Mouse (Mus musculus) C2C12 (cell line): ENCODE measurements at regions not wholly inside any gene's neighbourhood (a gene's known extent, or its start where the extent isn't known, plus 50 kb on each side); places are given as distances from the start of the nearest gene placed in this dataset.

ENCODE experiments used
- H3K27me3 ChIP-seq: one replicate; pipeline ENCODE4 v1.6.1; 2011; ENCODE audit not compliant: control insufficient read depth, insufficient read depth, insufficient read length
- H3K36me3 ChIP-seq: one replicate; pipeline ENCODE4 v1.6.1; 2011; ENCODE audit not compliant: control insufficient read depth, insufficient read depth
- H3K4me3 ChIP-seq: one replicate; pipeline ENCODE4 v1.5.1; 2011; ENCODE audit warnings: mild to moderate bottlenecking, control low read depth; ENCODE audit not compliant: poor library complexity, insufficient read depth, severe bottlenecking
- H3K79me2 ChIP-seq: one replicate; pipeline ENCODE4 v1.6.1; 2011; ENCODE audit not compliant: control insufficient read depth, insufficient read depth
- H3K79me3 ChIP-seq: one replicate; pipeline ENCODE4 v1.6.1; 2011; ENCODE audit warnings: low read depth, control low read depth
- H3ac ChIP-seq: one replicate; pipeline ENCODE3; 2011; ENCODE audit warnings: low read depth; ENCODE audit not compliant: control insufficient read depth, insufficient read length
- CEBPB ChIP-seq: IDR thresholded peaks from one replicate; pipeline ENCODE4 v1.6.1; 2011; ENCODE audit warnings: low read depth, mild to moderate bottlenecking, control low read depth, moderate library complexity
- CTCF ChIP-seq: IDR thresholded peaks from one replicate; pipeline ENCODE4 v1.5.1; 2011; ENCODE audit not compliant: control insufficient read depth, insufficient read depth, insufficient read length
- FOSL1 ChIP-seq: IDR thresholded peaks from one replicate; pipeline ENCODE4 v1.8.0; 2011; ENCODE audit warnings: mild to moderate bottlenecking, low read length; ENCODE audit not compliant: poor library complexity, insufficient read depth, severe bottlenecking
- MAX ChIP-seq: IDR thresholded peaks from one replicate; pipeline ENCODE4 v1.6.1; 2011; ENCODE audit warnings: mild to moderate bottlenecking, control low read depth
- MYOD1 ChIP-seq: IDR thresholded peaks from one replicate; pipeline ENCODE4 v1.6.1; 2011; ENCODE audit warnings: low read depth; ENCODE audit not compliant: control insufficient read depth, insufficient read length
- MYOG ChIP-seq: IDR thresholded peaks from one replicate; pipeline ENCODE4 v1.6.1; 2011; ENCODE audit not compliant: control insufficient read depth, insufficient read length; ENCODE audit errors: extremely low read depth
- USF1 ChIP-seq: IDR thresholded peaks from one replicate; pipeline ENCODE4 v1.6.1; 2011; ENCODE audit warnings: low read depth, mild to moderate bottlenecking, control low read depth, moderate library complexity

DNA sequence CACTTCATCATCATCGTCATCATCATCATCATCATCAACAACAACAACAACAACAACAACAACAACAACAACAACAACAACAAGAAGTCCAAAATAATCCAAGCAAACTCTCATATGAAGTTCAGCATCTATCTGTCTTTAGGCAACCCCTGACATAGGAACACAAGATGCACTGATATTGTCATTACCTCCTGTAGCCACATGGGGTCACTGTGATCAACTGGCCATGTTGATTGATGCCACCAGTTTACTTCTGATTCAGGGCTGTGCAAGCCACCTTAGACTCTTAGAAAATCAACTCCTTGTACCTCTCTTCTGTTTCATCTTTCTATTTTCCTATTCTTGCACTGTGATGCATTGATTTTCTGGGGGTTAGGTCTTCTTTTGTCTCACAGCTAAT lies 115.0 kb downstream of the Gm21750 start:
- Histone ChIP-seq H3K79me2 (no peaks in the 10 kb centered on the region), H3K4me3 (no peak overlapping the region), H3K36me3 (no peaks in the 10 kb centered on the region), H3K79me3 (no peaks in the 10 kb centered on the region), H3ac (no peak overlapping the region), H3K27me3 (peaks cover 3% of the 10 kb centered on the region)
- no peak for TF ChIP-seq FOSL1
- TF ChIP-seq MYOG = no peak
- no peak for TF ChIP-seq USF1
- no peak for TF ChIP-seq MYOD1
- TF ChIP-seq CTCF = no peak
- no peak for TF ChIP-seq MAX
- no peak for TF ChIP-seq CEBPB

DNA sequence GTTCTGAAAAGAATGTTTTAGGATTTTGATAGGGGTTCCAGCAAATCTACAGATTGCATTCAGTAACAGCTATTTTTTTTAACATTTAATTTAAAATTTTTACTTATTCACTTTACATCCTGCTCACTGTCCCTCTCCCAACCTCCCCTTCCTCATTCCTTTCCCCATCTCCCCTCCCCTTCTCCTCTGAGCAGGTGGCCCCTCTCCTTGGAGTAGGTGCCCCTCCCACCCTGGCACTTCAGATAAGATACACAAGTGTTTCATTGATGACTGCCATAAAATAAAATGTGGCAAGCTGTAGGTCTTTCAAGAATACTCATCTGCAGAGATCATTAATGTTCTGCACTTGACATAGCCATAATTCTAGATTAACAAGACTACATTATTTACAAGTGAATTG lies 146.1 kb downstream of the Gm21750 start:
- no peak overlapping the region for H3K4me3 ChIP-seq
- no peaks in the 10 kb centered on the region for H3K79me3 ChIP-seq
- H3ac ChIP-seq = no peak overlapping the region
- H3K27me3 ChIP-seq = no peaks in the 10 kb centered on the region
- no peak for TF ChIP-seq MAX
- no peak for TF ChIP-seq MYOG
- no peak for TF ChIP-seq FOSL1
- TF ChIP-seq CEBPB = no peak
- TF ChIP-seq USF1 = no peak
- TF ChIP-seq MYOD1 = no peak
- no peak for TF ChIP-seq CTCF
- no peaks in the 10 kb centered on the region for H3K36me3 ChIP-seq
- no peaks in the 10 kb centered on the region for H3K79me2 ChIP-seq

DNA sequence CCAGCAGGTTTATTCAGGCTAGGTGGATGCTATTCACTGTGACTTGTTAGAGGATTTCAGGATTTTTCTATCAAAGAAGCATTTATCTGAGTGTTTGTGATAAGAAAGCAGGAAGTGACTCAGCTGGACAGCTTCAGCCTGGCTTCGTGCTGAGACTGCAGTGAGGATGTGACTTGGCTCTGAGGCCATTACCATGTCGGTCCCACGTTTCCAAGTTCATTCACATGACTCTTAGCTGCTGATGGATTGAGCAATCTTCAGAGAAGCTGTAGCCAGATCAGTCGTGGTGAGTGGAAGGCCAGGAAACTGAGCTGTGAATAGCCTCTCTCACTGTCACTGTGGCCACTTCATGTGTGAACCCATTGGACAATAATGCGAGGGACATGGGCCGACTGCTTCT lies 177.9 kb downstream of the Gm21750 start:
- Histone ChIP-seq H3K4me3 (no peak overlapping the region), H3K79me2 (no peaks in the 10 kb centered on the region), H3ac (no peak overlapping the region), H3K36me3 (no peaks in the 10 kb centered on the region), H3K27me3 (no peaks in the 10 kb centered on the region), H3K79me3 (no peaks in the 10 kb centered on the region)
- TF ChIP-seq CTCF = no peak
- no peak for TF ChIP-seq FOSL1
- TF ChIP-seq CEBPB = no peak

DNA sequence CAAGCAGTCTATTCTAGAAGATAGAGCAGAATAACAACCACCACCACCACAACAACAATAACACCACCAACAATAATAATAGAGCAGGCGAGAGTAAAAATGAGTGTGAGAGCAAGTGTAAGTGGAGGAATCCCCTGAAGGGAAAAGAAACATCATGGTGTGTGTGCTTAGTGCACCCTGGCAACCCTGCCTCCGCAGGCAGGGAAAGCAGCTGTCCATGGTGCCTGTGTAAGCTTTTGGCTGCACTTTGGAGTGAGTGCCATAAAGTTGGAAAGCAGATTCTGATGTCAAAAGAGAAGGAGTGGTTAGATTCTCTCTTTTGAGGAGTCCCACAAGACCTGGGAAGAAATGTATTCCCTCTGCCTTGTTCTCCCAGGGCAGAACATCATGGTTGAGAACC lies 200.8 kb downstream of the Gm21750 start:
- TF ChIP-seq USF1 = no peak
- no peak for TF ChIP-seq MYOG
- TF ChIP-seq CTCF = no peak
- TF ChIP-seq MYOD1 = no peak
- TF ChIP-seq MAX = no peak
- Histone ChIP-seq H3K27me3 (no peaks in the 10 kb centered on the region), H3K79me2 (no peaks in the 10 kb centered on the region), H3ac (no peak overlapping the region), H3K79me3 (no peaks in the 10 kb centered on the region), H3K36me3 (no peaks in the 10 kb centered on the region), H3K4me3 (no peak overlapping the region)

DNA sequence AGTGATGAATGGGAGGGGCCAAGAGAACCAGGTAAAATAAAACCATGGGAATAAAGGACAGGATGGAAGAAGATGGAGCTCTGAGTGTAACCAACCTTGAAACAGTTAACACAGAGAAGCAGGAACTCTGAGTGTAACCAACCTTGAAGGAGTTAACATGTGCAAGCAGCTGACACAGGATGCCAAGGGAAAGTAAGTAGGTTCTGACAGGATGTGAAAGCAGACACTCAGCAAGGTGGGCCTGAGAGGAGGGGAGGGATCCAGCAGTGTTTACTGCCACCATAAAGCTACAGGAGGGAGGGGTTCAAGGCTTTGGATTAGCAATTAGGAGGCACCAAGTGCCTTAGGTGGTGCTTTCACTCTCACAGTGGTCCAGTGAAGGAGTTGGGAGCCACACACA lies 213.3 kb downstream of the Gm21750 start:
- H3K79me3 ChIP-seq = no peaks in the 10 kb centered on the region
- H3K79me2 ChIP-seq = no peaks in the 10 kb centered on the region
- H3K27me3 ChIP-seq = no peaks in the 10 kb centered on the region
- TF ChIP-seq MYOG = no peak
- no peak for TF ChIP-seq USF1
- no peak for TF ChIP-seq MAX
- TF ChIP-seq CTCF = no peak
- H3ac ChIP-seq = no peak overlapping the region
- H3K4me3 ChIP-seq = no peak overlapping the region
- H3K36me3 ChIP-seq = no peaks in the 10 kb centered on the region

DNA sequence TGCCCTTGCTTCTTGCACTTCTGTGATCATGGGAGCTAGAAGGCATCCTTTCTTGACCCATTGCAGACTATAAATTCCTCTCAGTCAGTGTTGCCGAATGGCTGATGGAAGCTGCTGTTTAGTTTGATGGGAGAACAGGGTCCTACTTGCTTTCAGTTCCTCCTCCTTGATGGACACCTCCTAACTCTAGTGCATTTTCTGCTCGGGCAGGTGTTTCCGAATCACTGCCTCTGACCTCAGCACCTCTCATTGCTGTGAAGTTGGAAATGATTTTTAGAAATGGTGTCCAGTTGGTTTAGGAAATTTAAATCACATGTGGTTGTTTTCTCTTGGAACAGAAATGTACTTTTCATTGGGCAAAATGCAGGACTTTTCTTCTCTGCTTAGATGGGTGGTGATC lies 214.9 kb downstream of the Gm21750 start:
- Histone ChIP-seq H3K79me2 (no peaks in the 10 kb centered on the region), H3K79me3 (no peaks in the 10 kb centered on the region), H3K36me3 (no peaks in the 10 kb centered on the region), H3ac (no peak overlapping the region), H3K27me3 (no peaks in the 10 kb centered on the region), H3K4me3 (no peak overlapping the region)
- no peak for TF ChIP-seq CEBPB

DNA sequence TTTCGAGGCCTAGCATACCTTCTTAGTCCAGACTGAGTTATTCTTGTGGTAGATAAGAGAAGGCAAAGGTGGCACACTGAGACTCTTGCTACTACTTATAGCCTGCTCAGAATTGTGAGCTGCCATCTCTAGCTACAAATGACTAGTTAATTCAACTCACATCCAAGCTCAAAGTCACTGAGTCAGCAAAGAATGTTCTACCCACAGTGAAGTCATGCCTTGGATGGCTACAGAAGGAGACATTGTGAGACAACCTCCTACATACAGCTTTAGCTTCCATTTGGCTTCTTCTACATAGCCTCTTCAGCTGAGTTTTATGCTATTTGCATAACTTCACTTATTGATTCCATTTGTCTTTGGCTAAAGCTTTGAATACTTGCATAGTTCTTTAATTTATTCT lies 217.2 kb downstream of the Gm21750 start:
- Histone ChIP-seq H3K4me3 (no peak overlapping the region), H3ac (no peak overlapping the region), H3K36me3 (no peaks in the 10 kb centered on the region), H3K79me2 (no peaks in the 10 kb centered on the region), H3K27me3 (no peaks in the 10 kb centered on the region), H3K79me3 (no peaks in the 10 kb centered on the region)
- TF ChIP-seq MAX (no peak), FOSL1 (no peak), USF1 (no peak), CTCF (no peak), MYOG (no peak), MYOD1 (no peak), CEBPB (no peak)
